Mouse (Mus musculus) neural tube, embryonic 15.5 days (tissue): ENCODE measurements around the gene Abi3. TPM values are rescaled to one million over a fixed set of nuclear protein-coding genes. Genes with fewer than 3 reads are reported as not detected.

Source experiments
- ATAC-seq: fragments of 200-750 bp; cut with Nextera tagmentation; 2 replicates; pipeline ENCODE4 v1.8.0; 2017; ENCODE audit warnings: mild to moderate bottlenecking, moderate TSS enrichment, moderate library complexity; ENCODE audit not compliant: low FRiP score
- H3K27ac ChIP-seq: fragments of 300-500 bp; sonication (generic); replicated peaks from 2 replicates; pipeline ENCODE4 v1.5.1; 2015; ENCODE audit warnings: mild to moderate bottlenecking, inconsistent platforms
- H3K27me3 ChIP-seq: fragments of 300-500 bp; sonication (generic); replicated peaks from 2 replicates; pipeline ENCODE4 v1.6.1; 2015; ENCODE audit warnings: inconsistent platforms
- H3K36me3 ChIP-seq: fragments of 300-500 bp; sonication (generic); 2 replicates; pipeline ENCODE4 v1.6.1; 2015; ENCODE audit warnings: inconsistent platforms
- H3K4me1 ChIP-seq: fragments of 300-500 bp; sonication (generic); 2 replicates; pipeline ENCODE4 v1.6.1; 2015; ENCODE audit warnings: inconsistent platforms
- H3K4me2 ChIP-seq: fragments of 300-500 bp; sonication (generic); 2 replicates; pipeline ENCODE4 v1.6.1; 2015; ENCODE audit warnings: inconsistent platforms, mild to moderate bottlenecking, moderate library complexity
- H3K4me3 ChIP-seq: fragments of 300-500 bp; sonication (generic); replicated peaks from 2 replicates; pipeline ENCODE4 v1.5.1; 2015; ENCODE audit warnings: mild to moderate bottlenecking, inconsistent platforms
- H3K9ac ChIP-seq: fragments of 300-500 bp; sonication (generic); replicated peaks from 2 replicates; pipeline ENCODE4 v1.6.1; 2015; ENCODE audit warnings: mild to moderate bottlenecking, inconsistent platforms
- H3K9me3 ChIP-seq: fragments of 300-500 bp; sonication (generic); replicated peaks from 2 replicates; pipeline ENCODE4 v1.6.1; 2016; ENCODE audit warnings: inconsistent platforms
- WGBS: fragments of 180-500 bp; shearing (Covaris S2); methylation state at CpG from one replicate; pipeline ENCODE4 v1.1.7; 2015; ENCODE audit warnings: mixed read lengths; 5-methylcytosine and 5-hydroxymethylcytosine counted together
- polyA plus RNA-seq: library from polyadenylated mRNA; unstranded; fragments of >200 nt; fragmentation: Nextera tagmentation; extraction: Ambion mirVana; gene quantifications from 2 replicates; pipeline ENCODE4 v1.2.1, GENCODE M21; 2015

Gene Abi3
- polyA plus RNA-seq, 1 experiment from 2014 or later = 1.6 TPM

- WGBS = 68% methylated on average over 5 of the region's 5 CpGs
- no peak overlapping the region for H3K4me3 ChIP-seq
- H3K9ac ChIP-seq = no peak overlapping the region
- ATAC-seq = no peak
- no peak overlapping the region for H3K4me2 ChIP-seq
- H3K9me3 ChIP-seq = no peaks in the 10 kb centered on the region
- H3K36me3 ChIP-seq = no peaks in the 10 kb centered on the region
- H3K4me1 ChIP-seq = peaks cover 8% of the 10 kb centered on the region
- peaks cover 10% of the 10 kb centered on the region for H3K27me3 ChIP-seq
- no peak overlapping the region for H3K27ac ChIP-seq
Measured at GRCm38 (mm10) chr11:95795582-95795981, 46.7 kb downstream of the Abi3 start.

- Histone ChIP-seq H3K9me3 (no peaks in the 10 kb centered on the region), H3K4me2 (no peak overlapping the region), H3K36me3 (no peaks in the 10 kb centered on the region), H3K4me3 (no peak overlapping the region), H3K27ac (no peak overlapping the region), H3K4me1 (peaks cover 8% of the 10 kb centered on the region), H3K27me3 (peaks cover 10% of the 10 kb centered on the region), H3K9ac (no peak overlapping the region)
- 65% methylated on average over 5 of the region's 5 CpGs for WGBS
- ATAC-seq = no peak
Measured at GRCm38 (mm10) chr11:95794201-95794600, 48.1 kb downstream of the Abi3 start.

- Histone ChIP-seq H3K27ac (no peak overlapping the region), H3K4me2 (no peak overlapping the region), H3K4me1 (peaks cover 8% of the 10 kb centered on the region), H3K4me3 (no peak overlapping the region), H3K36me3 (no peaks in the 10 kb centered on the region), H3K9ac (no peak overlapping the region), H3K27me3 (peaks cover 10% of the 10 kb centered on the region), H3K9me3 (no peaks in the 10 kb centered on the region)
- 92% methylated on average over 8 of the region's 8 CpGs for WGBS
- no peak for ATAC-seq
Measured at GRCm38 (mm10) chr11:95792950-95793509, 49.2 kb downstream of the Abi3 start.

- Histone ChIP-seq H3K36me3 (no peaks in the 10 kb centered on the region), H3K4me3 (no peak overlapping the region), H3K27me3 (peaks cover 2% of the 10 kb centered on the region), H3K27ac (no peak overlapping the region), H3K4me2 (no peak overlapping the region), H3K9me3 (no peaks in the 10 kb centered on the region), H3K9ac (no peak overlapping the region), H3K4me1 (peaks cover 6% of the 10 kb centered on the region)
- no peak for ATAC-seq
- 80% methylated on average over 13 of the region's 13 CpGs for WGBS
Measured at GRCm38 (mm10) chr11:95791787-95792186, 50.5 kb downstream of the Abi3 start.

- no peak for ATAC-seq
- H3K4me3 ChIP-seq = no peak overlapping the region
- no peaks in the 10 kb centered on the region for H3K27me3 ChIP-seq
- no peaks in the 10 kb centered on the region for H3K4me1 ChIP-seq
- no peaks in the 10 kb centered on the region for H3K36me3 ChIP-seq
- no peaks in the 10 kb centered on the region for H3K9me3 ChIP-seq
- no peak overlapping the region for H3K27ac ChIP-seq
- 85% methylated on average over 8 of the region's 8 CpGs for WGBS
- H3K4me2 ChIP-seq = no peak overlapping the region
- H3K9ac ChIP-seq = no peak overlapping the region
Measured at GRCm38 (mm10) chr11:95789451-95789891, 52.8 kb downstream of the Abi3 start.

GRCm38 (mm10) chr11:95786511-95786910, 55.8 kb downstream of the Abi3 start:
- no peak overlapping the region for H3K27ac ChIP-seq
- no peaks in the 10 kb centered on the region for H3K4me1 ChIP-seq
- no peak overlapping the region for H3K4me2 ChIP-seq
- H3K4me3 ChIP-seq = no peak overlapping the region
- no peaks in the 10 kb centered on the region for H3K36me3 ChIP-seq
- H3K9ac ChIP-seq = no peak overlapping the region
- no peaks in the 10 kb centered on the region for H3K27me3 ChIP-seq
- ATAC-seq = no peak
- WGBS = 90% methylated on average over 6 of the region's 6 CpGs
- H3K9me3 ChIP-seq = no peaks in the 10 kb centered on the region

- Histone ChIP-seq H3K27ac (no peak overlapping the region), H3K4me2 (no peak overlapping the region), H3K4me1 (no peaks in the 10 kb centered on the region), H3K9ac (no peak overlapping the region), H3K4me3 (no peak overlapping the region), H3K9me3 (no peaks in the 10 kb centered on the region), H3K27me3 (no peaks in the 10 kb centered on the region), H3K36me3 (no peaks in the 10 kb centered on the region)
- 95% methylated on average over 4 of the region's 4 CpGs for WGBS
- ATAC-seq = no peak
Measured at GRCm38 (mm10) chr11:95785675-95786074, 56.6 kb downstream of the Abi3 start.

GRCm38 (mm10) chr11:95783958-95784357, 58.3 kb downstream of the Abi3 start:
- Histone ChIP-seq H3K9me3 (no peaks in the 10 kb centered on the region), H3K4me2 (no peak overlapping the region), H3K4me3 (no peak overlapping the region), H3K27me3 (no peaks in the 10 kb centered on the region), H3K9ac (no peak overlapping the region), H3K27ac (no peak overlapping the region), H3K4me1 (no peaks in the 10 kb centered on the region), H3K36me3 (no peaks in the 10 kb centered on the region)
- no peak for ATAC-seq
- WGBS = 91% methylated on average over 9 of the region's 9 CpGs

GRCm38 (mm10) chr11:95783457-95783856, 58.8 kb downstream of the Abi3 start:
- H3K36me3 ChIP-seq = no peaks in the 10 kb centered on the region
- no peaks in the 10 kb centered on the region for H3K27me3 ChIP-seq
- no peak overlapping the region for H3K9ac ChIP-seq
- no peaks in the 10 kb centered on the region for H3K9me3 ChIP-seq
- 87% methylated on average over 4 of the region's 4 CpGs for WGBS
- no peaks in the 10 kb centered on the region for H3K4me1 ChIP-seq
- ATAC-seq = no peak
- no peak overlapping the region for H3K4me3 ChIP-seq
- H3K4me2 ChIP-seq = no peak overlapping the region
- H3K27ac ChIP-seq = no peak overlapping the region

- no peaks in the 10 kb centered on the region for H3K4me1 ChIP-seq
- no peaks in the 10 kb centered on the region for H3K27me3 ChIP-seq
- no peak for ATAC-seq
Measured at GRCm38 (mm10) chr11:95781557-95781956, 60.7 kb downstream of the Abi3 start.

GRCm38 (mm10) chr11:95780480-95780879, 61.8 kb downstream of the Abi3 start:
- no peak overlapping the region for H3K27ac ChIP-seq
- H3K4me3 ChIP-seq = no peak overlapping the region
- ATAC-seq = no peak
- H3K9ac ChIP-seq = no peak overlapping the region
- H3K4me2 ChIP-seq = no peak overlapping the region
- no peaks in the 10 kb centered on the region for H3K27me3 ChIP-seq
- WGBS = 95% methylated on average over 8 of the region's 8 CpGs
- H3K4me1 ChIP-seq = no peaks in the 10 kb centered on the region
- no peaks in the 10 kb centered on the region for H3K9me3 ChIP-seq
- H3K36me3 ChIP-seq = 0 out of 2 replicates have a peak, but pooled peaks cover 4% of the 10 kb centered on the region

More at GRCm38 (mm10) chr11:95781557-95781956, 60.7 kb downstream of the Abi3 start:
- Histone ChIP-seq H3K4me3 (no peak overlapping the region), H3K4me2 (no peak overlapping the region), H3K9ac (no peak overlapping the region), H3K36me3 (no peaks in the 10 kb centered on the region), H3K9me3 (no peaks in the 10 kb centered on the region), H3K27ac (no peak overlapping the region)
- 85% methylated on average over 11 of the region's 11 CpGs for WGBS
